Mouse (Mus musculus): ENCODE data around the gene Lrrc8c. TPM values are rescaled to one million over a fixed set of nuclear protein-coding genes. Genes with fewer than 3 reads are reported as not detected.

The Lrrc8c gene
- total RNA-seq, 2 experiments from 2014 or later: 22.8 to 74.2 TPM

DNA sequence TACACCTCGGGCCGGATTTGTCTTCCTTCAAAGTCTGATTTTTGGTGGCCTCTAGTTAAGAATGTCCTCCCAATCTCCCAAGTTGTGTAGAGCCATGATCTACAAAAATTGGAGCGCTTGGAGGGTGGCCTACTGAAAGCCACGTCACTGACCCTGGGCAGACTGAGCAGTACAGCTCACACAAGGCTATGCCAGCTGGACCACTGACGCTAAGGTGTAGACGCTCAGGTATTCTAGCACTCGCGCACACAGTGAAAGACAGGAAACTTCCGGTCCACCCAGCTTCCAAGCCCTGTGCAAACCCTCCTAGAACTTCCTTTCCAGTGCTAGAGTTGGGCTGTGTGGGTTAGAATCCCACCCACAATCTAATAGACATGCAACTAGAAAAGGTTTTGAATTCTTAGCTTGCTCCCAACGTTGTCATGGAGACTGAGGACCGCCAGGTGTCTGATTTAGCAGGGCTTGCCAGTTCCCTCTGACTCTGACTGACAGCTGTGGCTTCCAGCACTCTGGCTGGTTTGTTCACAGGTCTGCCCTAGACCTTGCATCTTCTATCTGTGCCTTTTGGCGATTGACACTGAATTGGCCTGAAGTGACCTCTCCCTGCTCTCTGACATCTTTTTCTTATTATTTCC, 136.0 kb downstream of the Lrrc8c start:
- no peak for ATAC-seq (replicated peaks; ENCODE audit: low FRiP score, poor library complexity, severe bottlenecking)

DNA sequence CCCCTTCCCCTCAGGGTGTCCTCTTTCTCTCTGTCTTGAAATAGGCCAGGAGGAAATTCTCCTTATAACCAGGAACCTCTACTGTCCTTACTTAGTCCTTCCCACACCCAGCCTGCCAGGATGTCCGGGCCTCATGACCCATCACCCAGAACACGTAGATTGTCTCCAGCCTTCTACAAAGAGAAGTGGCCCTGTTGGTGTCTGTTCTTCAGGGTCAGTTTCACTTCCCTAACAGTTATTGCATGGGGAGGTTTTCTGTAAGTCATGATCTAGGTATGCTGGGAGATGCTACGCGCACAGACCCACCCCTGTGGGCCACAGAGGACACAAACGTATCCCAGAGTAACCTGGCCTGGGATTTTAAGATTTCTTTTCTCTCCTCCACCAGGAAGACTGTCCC, 142.7 kb downstream of the Lrrc8c start:
- no peak for ATAC-seq (replicated peaks; ENCODE audit: low FRiP score, poor library complexity, severe bottlenecking)

Other genes starting within 250 kb of the Lrrc8c start
- gene Gm43302, start 225.7 kb upstream of the Lrrc8c start, total RNA-seq (2015; ENCODE audit: low replicate concordance): not detected in 2 replicates
- gene Gm43302, start 225.7 kb upstream of the Lrrc8c start, total RNA-seq (2017; ENCODE audit: low replicate concordance): 0.26 TPM in 1 of 2 replicates, not detected in the other
- 1.7 and 2.5 TPM in 2 replicates for gene Gbp6, start 225.7 kb upstream of the Lrrc8c start, total RNA-seq (2015; ENCODE audit: low replicate concordance)
- gene Gbp6, start 225.7 kb upstream of the Lrrc8c start, total RNA-seq (2017; ENCODE audit: low replicate concordance): 4.1 TPM in 1 of 2 replicates, not detected in the other
- 6.5 and 6.7 TPM in 2 replicates for gene Lrrc8b, start 103.6 kb upstream of the Lrrc8c start, total RNA-seq (2015; ENCODE audit: low replicate concordance)
- 2.6 and 5.0 TPM in 2 replicates for gene Lrrc8b, start 103.6 kb upstream of the Lrrc8c start, total RNA-seq (2017; ENCODE audit: low replicate concordance)
- 13.4 and 18.0 TPM in 2 replicates for gene Lrrc8d, start 180.6 kb downstream of the Lrrc8c start, total RNA-seq (2015; ENCODE audit: low replicate concordance)
- gene Lrrc8d, start 180.6 kb downstream of the Lrrc8c start, total RNA-seq (2017; ENCODE audit: low replicate concordance): 6.9 and 10.8 TPM in 2 replicates